ENCODE assay signal across 8 mouse cellular contexts in genomic region chr10:24381917-24382316, GRCm38 (mm10).
A peak's percentile ranks its signal among the peaks of the same experiment; 100 is the strongest.
DNase-seq lines count a peak whose midpoint lies in the region.

No protein-coding gene starts in this region.

- DNase-seq in cerebellum, postnatal 14 days = peak; percentile 42 to 63
- no peak for DNase-seq in cerebellum, adult 9-11 months
- peak; percentile 38 for DNase-seq in ovary, postnatal 36 days (ENCODE audit: low spot score)
- DNase-seq in ovary, adult 18-20 months (ENCODE audit: low spot score) = no peak
- peak; percentile 44 for DNase-seq in embryo, embryonic 9.5 days (ENCODE audit: extremely low spot score)
- peak; percentile 41 for DNase-seq in kidney, postnatal 14 days
- DNase-seq in naive thymus-derived CD4-positive, alpha-beta T cell, adult 2 months (ENCODE audit: low read depth) = peak; percentile 4
- DNase-seq in natural killer cell, adult 2 months (ENCODE audit: low spot score in 2 of 2) = no peak

Comparison
In these comparisons a context has a peak if more than half of its experiments do, and no peak if none do; other contexts are left out.
1. DNase-seq: peak in cerebellum, postnatal 14 days (2 of 2), ovary, postnatal 36 days (single experiment), embryo, embryonic 9.5 days (single experiment), kidney, postnatal 14 days (single experiment) and naive thymus-derived CD4-positive, alpha-beta T cell, adult 2 months (single experiment); none in cerebellum, adult 9-11 months (single experiment), ovary, adult 18-20 months (single experiment) and natural killer cell, adult 2 months (0 of 2).